Mouse (Mus musculus) MEL-GATA-1-ER (cell line): ENCODE measurements around the gene Cdk2ap2.
"Not testable (repeated sequence)": the region's sequence is repeated elsewhere in the genome, so short reads cannot be mapped to it uniquely, and the experiment has no call there.

Source experiments
- DNase-seq: peaks from one replicate; pipeline ENCODE4 v3.0.0-alpha.2; 2012; ENCODE audit warnings: low read depth; ENCODE audit errors: extremely low read depth

The Cdk2ap2 gene

GRCm38 (mm10) chr19:4115144-4115543, 18.2 kb downstream of the Cdk2ap2 start:
- DNase-seq = no peak

- DNase-seq = no peak
Measured at GRCm38 (mm10) chr19:4115816-4116215, 18.8 kb downstream of the Cdk2ap2 start.

- no peak for DNase-seq
Measured at GRCm38 (mm10) chr19:4117006-4117405, 20.0 kb downstream of the Cdk2ap2 start.

- no peak for DNase-seq
Measured at GRCm38 (mm10) chr19:4118350-4118749, 21.4 kb downstream of the Cdk2ap2 start.

GRCm38 (mm10) chr19:4119716-4120487, 22.9 kb downstream of the Cdk2ap2 start:
- no peak for DNase-seq

- no peak for DNase-seq
Measured at GRCm38 (mm10) chr19:4120496-4120895, 23.5 kb downstream of the Cdk2ap2 start.

GRCm38 (mm10) chr19:4121097-4121805, 24.3 kb downstream of the Cdk2ap2 start:
- DNase-seq = peak; percentile 96

GRCm38 (mm10) chr19:4121896-4122295, 24.9 kb downstream of the Cdk2ap2 start:
- peak; percentile 64 for DNase-seq

- peak; percentile 80 for DNase-seq
Measured at GRCm38 (mm10) chr19:4122411-4123370, 25.7 kb downstream of the Cdk2ap2 start.

- no peak for DNase-seq
Measured at GRCm38 (mm10) chr19:4124432-4124831, 27.4 kb downstream of the Cdk2ap2 start.

GRCm38 (mm10) chr19:4125268-4125667, 28.3 kb downstream of the Cdk2ap2 start:
- DNase-seq = not testable (repeated sequence)

- peak; percentile 90 for DNase-seq
Measured at GRCm38 (mm10) chr19:4125741-4126696, 29.0 kb downstream of the Cdk2ap2 start, which contains the start of gene Aip. Aip (minus strand) TSS chr19:4125858.

- no peak for DNase-seq
Measured at GRCm38 (mm10) chr19:4126759-4127495, 29.9 kb downstream of the Cdk2ap2 start.

- DNase-seq = no peak
Measured at GRCm38 (mm10) chr19:4129462-4129861, 32.5 kb downstream of the Cdk2ap2 start.

GRCm38 (mm10) chr19:4130106-4130505, 33.1 kb downstream of the Cdk2ap2 start:
- no peak for DNase-seq

- no peak for DNase-seq
Measured at GRCm38 (mm10) chr19:4131075-4131474, 34.1 kb downstream of the Cdk2ap2 start.

GRCm38 (mm10) chr19:4131768-4132167, 34.8 kb downstream of the Cdk2ap2 start:
- DNase-seq = no peak

GRCm38 (mm10) chr19:4134354-4134753, 37.4 kb downstream of the Cdk2ap2 start:
- no peak for DNase-seq

- not testable (repeated sequence) for DNase-seq
Measured at GRCm38 (mm10) chr19:4135229-4135962, 38.4 kb downstream of the Cdk2ap2 start.
